Mouse (Mus musculus) cerebellum, adult 11 months (tissue): ENCODE results near the gene Prkcg.
"Not testable (repeated sequence)": the region's sequence is repeated elsewhere in the genome, so short reads cannot be mapped to it uniquely, and the experiment has no call there.

Source experiments
- DNase-seq: peaks from one replicate; pipeline ENCODE4 v3.0.0; 2022

Prkcg gene

DNA sequence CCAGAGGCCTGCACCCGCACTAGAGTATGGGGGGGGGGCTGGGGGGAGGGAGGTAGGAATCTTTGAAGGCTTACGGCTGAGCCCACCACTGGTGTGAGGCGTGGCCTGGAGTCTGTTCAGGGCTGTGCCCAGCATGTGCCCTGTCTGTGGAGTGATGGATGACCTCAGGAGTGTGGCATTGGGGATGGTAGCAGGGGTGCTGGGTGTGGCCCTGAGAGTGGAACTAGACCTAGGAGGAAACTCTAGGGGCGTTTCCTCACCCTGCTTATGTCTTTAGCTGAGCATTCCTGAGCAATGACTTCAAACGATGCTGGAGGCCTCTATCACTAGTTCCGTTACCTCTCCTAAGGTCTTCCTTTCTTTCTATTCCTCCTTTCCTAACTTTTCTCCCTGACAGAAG is 2.2 kb downstream of the Prkcg start:
- DNase-seq: no peak

DNA sequence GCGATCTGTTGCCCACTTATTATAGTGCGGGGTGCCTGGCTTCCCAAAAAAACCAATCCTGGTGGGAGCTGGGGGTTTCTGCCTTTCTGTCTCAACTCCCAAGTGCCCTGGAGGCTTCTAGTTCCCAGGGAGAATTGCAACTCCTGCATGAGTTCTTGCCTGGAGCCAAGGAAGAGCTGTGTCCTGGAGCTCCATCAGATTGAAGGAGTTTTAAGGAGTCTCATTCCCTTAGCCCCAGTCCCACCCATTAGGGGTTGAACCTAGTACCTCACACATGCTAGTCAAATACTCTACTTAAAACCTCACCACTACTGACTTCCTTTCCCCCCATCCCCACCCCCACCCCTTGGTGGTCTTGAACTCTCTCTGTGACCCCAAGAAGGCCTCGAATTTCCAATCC is 2.8 kb downstream of the Prkcg start:
- DNase-seq: no peak

DNA sequence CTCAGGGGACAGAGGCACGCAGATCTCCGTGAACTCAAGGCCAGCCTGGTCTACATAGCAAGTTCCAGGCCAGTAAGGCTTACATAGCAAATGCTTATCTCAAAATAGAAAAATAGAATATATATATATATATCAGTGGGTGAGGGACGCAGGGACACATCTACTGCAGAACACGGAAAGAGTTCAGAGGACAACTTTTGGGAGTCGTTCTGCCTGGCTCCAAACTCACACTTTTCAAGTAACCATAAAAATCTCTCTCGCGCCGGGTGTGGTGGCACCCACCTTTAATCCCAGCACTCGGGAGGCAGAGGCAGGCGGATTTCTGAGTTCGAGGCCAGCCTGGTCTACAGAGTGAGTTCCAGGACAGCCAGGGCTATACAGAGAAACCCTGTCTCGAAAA is 3.3 kb downstream of the Prkcg start:
- DNase-seq: not testable (repeated sequence)

DNA sequence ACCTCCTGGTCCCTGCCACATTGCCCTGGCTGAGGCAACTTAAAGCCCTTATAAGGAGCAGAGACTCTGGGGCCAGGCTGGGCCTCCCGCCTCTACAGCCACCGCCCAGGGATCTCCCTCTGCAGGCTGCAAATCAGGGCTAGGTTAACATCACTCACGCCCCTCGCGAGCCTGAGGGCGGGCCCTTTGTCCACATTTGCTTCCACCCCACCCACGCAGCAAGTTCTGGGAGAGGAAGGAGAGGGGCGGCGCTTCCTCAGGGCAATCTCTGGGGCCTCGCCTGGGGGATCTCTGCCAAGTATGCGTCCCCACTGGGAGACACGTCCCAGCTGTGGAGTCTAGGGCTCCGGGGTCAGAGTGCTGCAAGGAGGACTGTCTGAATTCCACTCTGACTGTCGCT is 3.8 kb downstream of the Prkcg start:
- DNase-seq: peak; percentile 31

DNA sequence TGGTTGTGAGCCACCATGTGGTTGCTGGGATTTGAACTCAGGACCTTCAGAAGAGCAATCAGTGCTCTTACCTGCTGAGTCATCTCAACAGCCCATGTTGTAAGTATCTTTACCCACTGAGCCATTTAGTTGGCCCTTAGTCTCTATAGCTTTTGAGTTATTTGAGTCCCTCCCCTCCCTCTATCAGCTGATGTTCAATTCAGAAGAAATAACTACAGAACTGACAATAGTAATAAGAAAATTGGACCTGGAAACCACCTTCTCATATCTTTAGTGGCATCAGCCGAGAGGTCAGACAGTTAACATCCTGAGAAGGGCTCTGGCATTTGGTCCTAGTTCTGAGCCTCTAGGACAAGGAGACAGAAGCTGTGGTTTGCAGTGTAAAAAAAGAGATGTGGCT is 5.8 kb downstream of the Prkcg start:
- DNase-seq: no peak

DNA sequence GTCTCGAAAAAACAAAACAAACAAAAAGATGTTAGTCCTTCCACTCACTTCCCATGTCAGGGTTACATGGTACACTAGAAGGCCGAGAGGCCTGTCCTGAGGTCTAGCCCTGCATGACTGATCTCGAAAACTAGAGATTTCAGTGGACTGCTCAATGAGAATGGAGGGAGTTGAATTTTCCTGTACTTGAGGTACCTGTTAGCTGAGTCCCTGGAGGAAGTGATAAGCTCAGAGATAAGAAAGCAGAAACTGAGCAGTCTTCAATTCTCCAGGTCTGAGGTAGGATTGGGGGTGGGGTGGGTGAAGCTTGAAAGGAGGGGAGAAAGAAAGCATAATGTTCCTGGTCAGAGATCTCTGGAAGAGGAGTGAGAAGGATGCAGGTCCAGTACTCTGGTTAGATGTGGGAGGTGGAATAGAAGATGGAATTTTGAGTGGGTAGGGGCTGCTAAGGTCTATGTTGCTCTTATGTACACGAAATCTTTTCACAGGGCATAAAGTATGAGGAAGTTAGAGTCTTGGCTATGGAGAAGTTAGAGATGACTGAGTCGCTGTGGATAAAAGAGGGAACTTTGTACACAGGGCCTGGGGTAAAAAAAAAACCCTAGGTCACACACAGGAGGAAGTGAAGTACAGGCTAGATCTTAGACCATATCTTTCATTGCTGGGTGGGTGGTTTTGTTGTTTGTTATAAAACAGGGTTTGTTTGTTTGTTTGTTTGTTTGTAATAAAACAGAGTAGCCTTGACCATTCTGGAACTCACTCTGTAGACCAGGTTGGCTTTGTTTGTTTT is 6.5 kb downstream of the Prkcg start:
- no peak for DNase-seq

DNA sequence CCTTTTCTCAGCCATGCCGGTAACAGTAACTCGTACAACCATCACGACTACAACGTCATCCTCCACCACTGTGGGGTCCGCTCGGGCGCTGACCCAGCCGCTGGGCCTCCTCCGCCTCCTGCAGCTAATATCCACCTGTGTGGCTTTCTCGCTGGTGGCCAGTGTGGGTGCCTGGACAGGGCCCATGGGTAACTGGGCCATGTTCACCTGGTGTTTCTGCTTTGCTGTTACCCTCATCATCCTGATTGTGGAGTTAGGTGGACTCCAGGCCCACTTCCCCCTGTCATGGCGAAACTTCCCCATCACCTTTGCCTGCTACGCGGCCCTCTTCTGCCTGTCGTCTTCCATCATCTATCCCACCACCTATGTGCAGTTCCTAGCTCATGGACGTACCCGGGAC is 7.7 kb downstream of the Prkcg start:
- no peak for DNase-seq

DNA sequence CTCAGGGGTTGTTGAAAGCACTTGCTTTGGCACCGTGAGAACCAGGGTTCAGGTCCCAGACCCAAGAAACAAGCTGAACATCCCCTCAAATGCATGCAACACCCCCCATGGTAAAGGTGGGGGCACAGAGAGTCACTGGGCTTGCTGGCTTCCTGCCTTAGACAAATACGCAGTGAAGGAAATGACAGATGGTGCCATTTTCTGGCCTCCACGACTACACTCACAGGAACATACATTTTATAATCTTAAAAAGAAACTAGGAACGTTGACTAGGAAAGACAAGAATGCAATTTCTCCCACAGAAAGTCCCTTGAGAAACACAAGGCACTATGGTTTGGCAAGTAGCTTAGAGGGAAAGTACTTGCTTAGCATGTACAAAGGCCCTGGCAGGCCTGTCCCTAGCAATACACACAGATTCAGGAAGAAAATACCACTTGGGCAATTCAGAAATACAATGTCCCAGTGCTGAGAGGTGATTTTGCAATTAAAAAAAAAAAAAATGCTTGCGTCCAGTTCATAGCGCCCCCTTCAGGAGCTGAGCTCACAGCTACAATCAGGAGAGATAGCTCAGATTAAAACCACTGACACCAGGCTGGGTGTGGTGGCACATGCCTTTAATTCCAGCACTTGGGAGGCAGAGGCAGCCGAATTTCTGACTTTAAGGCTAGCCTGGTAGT is 11.1 kb downstream of the Prkcg start:
- no peak for DNase-seq

DNA sequence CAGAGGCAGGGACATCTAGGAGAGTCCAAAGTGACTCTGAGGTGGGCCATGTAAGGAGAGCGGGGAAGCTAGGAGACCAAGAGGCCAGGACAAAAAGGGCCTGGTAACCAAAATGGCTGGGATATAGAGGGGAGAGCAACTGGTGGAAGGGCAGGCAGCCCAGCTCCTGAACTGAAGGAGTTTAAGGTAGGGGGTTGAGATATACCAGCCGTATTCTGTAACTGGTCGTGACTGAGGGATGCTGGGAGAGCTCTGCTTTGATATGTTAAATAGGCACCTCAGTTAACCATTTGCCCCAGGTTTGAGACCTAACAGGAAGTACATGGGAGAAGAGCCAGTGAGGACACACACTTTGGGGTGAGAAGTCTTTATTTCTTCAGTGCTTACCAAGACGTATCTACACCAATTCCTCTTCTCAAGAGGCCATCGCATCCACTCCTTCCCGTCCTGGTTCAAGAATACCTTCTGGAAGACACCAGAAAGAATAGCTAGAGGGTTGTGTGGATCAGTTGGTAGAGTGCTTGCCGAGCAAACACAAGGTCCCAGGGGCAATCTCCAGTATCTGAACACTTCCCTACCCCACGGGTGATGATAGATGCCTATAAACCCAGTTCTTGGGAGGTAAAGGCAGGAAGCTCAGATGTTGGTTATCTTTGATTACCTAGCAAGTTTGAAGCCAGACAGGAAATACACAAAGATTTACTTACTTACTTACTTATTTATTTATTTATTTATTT is 12.1 kb downstream of the Prkcg start:
- no peak for DNase-seq

DNA sequence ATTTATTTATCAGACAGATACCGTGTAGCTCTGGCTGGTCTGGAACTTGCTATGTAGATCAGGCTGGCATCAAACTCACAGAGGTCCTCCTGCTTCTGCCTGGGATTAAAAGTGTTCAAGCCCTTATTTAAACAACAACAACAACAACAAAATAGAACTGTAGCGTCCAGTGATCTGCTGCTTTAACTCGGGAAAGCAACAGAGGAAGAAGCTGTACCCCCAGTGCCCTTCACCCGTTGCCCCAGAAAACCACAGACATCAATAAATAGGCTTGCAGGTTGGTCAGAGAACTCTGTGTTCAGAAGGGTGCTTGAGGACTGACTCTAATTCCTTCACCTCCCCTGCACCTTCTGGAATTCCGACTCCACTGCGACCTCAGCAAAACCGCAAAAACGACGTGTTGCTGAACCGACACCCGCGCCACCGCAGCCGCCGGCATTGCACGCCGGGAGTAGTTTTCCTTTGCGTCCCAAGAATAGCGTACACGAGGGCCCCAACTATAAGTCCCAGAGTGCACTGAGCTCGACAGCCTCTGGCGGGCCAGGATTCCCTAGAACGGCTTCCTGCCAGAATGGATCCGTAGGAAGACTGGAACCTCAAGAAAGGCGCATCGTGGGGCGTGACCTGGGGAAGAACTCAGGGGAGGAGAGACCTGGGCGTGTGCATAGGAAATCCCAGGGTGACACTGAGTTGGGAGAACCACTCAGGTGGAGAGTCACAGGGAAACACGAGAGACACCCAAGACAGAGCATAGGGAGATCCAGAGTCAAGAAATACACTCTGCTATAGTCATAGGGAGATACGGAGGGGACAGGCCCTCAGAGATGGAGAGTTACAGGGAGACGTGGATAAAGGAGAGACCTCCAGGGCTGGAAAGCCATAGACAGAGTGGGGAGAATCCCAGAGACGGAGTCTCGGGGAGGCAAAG is 12.9 kb downstream of the Prkcg start:
- no peak for DNase-seq

DNA sequence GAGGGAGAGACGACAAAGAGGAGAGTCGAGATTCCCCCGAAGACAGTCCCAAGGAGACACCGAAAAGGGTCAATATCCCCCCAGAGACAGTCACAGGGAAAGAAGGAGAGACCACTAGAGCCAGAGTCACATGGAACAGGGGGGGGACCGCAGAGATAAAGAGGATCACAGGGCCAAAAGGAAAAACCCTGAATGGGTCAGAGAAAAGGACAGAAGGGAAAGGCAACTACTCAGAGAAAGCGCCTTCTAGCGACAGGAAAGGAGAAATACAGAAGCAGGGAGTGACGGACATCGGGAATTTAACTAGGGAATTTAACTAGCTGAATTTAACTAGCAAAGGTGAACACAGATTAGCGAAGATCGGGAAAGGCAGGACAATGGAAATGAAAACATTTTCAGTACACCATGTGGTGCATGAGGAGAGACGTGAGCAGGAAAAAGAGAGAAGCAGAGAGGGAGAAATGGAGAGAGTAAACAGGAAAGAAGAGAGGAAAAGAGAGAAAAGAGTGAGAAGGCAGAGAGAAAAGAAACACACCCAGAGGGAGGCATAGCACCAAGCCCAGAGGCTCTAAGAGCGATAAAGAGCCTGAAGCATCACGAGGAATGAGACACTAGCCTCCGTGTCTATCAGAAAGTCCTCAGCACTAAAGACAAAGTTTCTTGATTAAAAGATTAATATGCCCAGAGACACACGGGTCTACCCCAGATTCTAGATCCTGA is 13.7 kb downstream of the Prkcg start:
- peak; percentile 30 for DNase-seq

DNA sequence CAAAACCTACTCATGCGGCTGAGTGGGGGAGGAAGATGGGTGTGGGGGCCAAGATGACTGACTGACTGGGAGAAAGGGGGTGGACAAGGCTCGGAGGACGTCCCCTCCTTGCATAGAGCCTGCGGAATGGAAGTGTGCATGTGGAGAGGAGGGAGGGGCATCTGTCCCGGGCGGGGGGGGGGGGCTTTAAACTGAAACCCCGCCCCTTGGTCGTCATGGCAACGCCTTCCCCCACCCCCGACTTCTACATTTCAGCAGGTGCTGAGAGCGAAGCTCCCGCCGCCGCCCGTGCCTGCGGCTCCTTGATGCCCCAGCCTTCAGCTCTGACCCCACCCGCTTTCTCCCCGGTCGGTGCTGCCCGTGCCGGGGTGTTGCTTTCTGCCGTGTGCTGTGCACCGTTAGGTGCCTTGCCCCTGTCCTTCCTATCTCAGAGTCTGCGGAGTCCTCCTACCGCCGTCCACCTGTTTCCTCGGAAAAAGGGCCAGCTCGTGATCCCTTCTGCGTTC is 14.3 kb downstream of the Prkcg start:
- DNase-seq: peak; percentile 51

DNA sequence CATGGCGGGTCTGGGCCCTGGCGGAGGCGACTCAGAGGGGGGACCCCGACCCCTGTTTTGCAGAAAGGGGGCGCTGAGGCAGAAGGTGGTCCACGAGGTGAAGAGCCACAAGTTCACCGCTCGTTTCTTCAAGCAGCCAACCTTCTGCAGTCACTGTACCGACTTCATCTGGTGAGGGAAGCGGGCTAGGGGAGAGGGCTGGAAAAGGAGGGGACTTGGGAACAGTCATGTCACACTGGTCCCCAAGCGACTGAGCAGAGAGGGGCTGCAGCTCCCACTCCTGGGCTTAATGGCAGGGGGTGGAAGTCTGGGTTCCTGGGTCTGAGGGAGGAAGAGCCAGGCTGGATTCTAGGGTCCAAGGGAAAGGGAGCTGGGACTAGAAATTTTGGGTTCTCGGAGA is 14.8 kb downstream of the Prkcg start:
- no peak for DNase-seq

DNA sequence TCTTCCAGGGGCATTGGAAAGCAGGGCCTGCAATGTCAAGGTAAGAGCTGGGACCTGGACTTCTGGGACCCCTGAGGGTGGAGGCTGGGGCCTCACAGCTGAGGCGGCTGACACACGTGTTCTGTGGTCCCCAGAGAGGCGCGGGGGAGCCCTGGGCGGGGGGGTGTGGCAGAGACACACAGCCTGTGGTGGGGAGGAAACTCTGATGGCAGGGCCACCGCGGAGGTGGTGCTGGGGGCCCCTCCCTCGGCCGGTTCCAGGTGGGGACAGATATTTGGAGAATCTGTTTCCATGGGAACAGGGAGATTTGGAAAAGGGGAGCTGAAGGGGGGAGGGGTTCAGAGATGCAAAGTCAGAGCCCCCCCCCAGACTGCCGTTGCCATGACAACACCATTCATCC is 15.3 kb downstream of the Prkcg start:
- peak; percentile 36 for DNase-seq

DNA sequence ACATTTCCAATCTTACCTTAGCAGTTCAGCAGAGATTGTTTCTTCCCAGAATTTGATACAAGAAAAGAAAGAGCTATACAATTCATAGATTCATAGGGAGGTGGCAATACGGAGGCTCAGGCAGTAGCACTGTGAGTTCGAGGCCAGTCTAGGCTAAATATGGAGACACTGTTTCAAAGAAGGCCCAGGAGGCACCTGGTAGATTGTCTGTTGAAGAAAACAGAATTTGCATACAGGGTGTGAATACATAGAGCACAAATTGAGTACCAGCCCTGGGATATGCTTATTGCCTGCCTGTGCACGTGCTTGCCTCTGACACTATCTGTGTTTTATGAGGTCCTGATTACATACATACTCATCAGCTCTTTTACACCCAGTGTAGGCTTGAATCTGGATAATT is 17.4 kb downstream of the Prkcg start:
- DNase-seq: no peak

DNA sequence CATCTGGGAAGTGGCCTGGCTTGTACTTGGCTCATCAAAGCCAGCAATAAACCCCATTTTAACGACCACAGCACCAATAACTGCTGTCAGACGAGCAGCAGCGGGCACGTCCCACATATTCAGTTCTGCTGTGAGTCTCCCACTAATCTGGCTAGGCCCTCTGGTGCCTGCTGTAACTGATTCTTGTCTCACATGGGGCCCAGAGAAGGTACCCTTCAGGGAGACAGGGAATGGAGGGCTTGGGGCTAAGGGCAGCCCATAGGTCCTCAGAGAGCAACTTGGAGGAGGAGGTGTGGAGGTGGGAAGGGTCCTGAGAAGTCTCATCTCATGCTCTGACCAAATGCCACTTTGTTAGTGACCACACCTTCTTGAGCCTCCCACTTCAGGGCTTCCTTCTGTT is 19.7 kb downstream of the Prkcg start:
- no peak for DNase-seq

DNA sequence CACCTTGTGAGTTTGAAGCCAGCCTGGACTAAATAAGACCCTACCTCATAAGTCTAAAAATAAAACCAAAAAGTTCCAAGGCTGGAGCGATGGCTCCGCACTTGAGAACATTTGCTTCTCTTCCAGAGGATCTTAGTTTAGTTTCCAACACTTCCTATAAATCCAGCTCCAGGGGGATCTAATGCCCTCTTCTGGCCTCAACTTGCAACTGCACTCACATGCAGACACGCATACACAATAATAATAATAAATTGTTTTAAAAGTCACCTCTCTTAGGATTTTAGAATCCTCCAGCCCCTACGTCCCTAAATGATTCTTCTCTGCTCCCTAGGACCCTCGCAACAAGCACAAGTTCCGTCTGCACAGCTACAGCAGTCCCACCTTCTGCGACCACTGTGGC is 21.3 kb downstream of the Prkcg start:
- DNase-seq: no peak

DNA sequence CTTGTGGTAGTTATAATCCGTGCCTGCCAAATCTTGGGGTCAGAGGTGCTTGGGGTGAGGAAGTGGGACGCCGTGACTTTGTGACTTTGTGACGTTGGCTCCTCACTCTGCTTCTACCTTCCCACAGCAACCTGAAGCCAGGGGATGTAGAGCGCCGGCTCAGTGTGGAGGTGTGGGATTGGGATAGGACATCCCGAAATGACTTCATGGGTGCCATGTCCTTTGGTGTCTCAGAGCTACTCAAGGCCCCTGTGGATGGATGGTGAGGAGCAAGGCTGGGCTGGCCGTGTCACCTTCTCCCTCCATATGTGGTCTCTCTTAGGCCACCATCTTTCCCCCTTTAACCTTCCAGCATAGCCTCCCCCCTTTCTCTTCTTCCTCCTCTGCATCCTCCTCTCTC is 24.6 kb downstream of the Prkcg start:
- DNase-seq: no peak

DNA sequence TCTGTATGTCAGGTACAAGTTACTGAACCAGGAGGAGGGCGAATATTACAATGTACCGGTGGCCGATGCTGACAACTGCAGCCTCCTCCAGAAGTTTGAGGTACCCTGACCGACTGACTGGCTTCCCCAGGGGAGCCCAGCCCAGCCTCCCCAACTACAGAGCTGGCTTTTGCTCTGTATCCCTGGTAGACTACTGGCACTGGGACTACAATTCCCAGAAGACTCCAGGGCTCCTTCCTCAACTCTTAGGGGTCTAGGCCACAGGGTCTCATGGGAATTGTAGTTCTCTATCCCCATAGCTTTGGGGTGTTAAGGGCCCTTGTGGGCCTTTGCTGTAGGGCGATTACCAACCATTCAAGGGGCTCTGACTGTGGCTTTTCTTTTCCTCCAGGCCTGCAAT is 25.1 kb downstream of the Prkcg start:
- DNase-seq: no peak

DNA sequence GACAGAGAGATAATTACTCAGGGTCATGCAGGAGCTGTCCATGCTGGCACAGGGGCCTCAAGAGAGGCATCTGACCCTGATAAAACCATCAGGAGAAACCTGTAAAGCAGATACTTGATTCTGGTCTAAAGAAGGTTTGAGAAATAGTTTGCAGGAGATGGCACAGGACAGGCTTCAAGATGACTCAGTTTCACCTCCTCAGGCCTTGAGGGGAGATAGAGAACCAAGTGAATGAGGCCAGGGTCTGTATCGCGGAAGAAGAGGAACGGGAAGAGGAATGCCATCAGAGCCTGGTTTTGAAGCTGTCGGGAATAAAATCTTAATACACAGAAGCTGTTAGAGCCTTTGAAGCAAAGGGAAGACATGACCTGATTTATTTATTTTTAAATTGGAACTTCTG is 28.7 kb downstream of the Prkcg start:
- DNase-seq: no peak

DNA sequence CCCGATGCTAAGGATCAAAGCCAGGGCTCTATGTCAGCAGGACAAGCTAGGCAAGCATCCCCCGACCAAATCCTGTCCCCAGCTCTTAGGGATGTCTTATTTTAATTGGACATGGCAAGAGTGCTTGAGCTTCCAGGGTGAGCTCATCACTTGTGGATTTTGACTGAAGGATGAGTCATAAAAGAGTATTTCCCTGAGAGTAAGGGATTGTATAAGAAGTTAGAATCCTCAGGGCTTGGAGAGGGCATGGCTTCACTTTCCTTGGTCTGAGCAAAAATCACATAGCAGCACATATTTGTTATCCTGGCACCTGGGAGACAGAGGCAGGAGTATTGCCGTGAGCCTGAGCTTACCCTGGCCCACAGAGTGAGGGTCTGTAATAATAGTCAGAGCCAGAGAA is 31.9 kb downstream of the Prkcg start:
- DNase-seq: no peak

DNA sequence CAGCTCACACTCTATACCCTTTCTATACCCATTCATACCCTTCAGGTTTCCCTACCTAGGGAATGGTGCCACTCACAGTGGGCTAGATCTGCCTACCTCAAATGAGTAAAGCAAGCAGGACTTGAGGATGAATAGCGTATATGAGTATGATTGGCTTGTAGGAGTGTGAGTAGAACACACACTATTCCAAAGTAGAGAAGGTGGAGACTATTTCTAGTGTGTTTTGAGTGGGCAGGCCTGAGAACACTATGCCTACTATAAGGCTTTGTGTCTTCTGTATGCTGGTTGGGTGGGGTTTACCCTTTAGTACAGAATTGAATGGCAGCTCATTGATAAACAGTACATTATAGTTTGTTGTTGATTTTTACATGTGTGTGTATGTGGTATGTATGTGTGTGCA is 34.8 kb downstream of the Prkcg start:
- DNase-seq: no peak
